Mouse (Mus musculus) lung, adult 2 months (tissue): ENCODE results near the gene Ucp3.

Experiments used
- CTCF ChIP-seq: fragments of 200-500 bp; IDR thresholded peaks from 2 replicates; pipeline ENCODE4 v1.5.1; 2011; ENCODE audit warnings: mild to moderate bottlenecking, low read length, control low read depth; ENCODE audit not compliant: insufficient read depth
- POLR2A ChIP-seq: fragments of 200-500 bp; IDR thresholded peaks from 2 replicates; pipeline ENCODE4 v1.6.1; 2011; ENCODE audit warnings: low read depth, mild to moderate bottlenecking, control low read depth, low read length, borderline replicate concordance; ENCODE audit errors: extremely low read depth

DNA sequence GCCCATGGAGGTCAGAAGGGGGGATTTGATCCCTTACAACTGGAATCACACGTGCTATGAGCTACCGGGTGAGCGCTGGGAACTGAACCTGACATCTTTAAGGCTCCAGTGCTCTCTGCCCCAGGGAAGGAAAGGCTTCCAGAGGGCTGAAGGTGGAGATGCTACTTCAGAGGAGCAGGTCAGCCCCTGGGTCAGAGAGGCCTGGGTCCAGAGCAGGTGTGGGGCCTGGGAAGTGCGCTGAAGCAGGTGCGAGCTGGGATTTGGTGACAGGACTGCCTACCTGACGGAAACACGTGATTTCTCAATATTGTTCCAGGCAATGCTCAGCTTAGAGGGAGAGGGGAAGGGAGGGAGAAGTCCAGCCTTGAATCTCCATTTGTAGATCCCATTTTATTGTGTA is 8.5 kb upstream of the Ucp3 start:
- TF ChIP-seq CTCF (no peak), POLR2A (no peak)
